Mouse (Mus musculus) cerebellum, adult 2 months (tissue): ENCODE data around the gene Kdm4b.

Experiments
- CTCF ChIP-seq: fragments of 200-500 bp; IDR thresholded peaks from 2 replicates; pipeline ENCODE4 v1.5.1; 2011; ENCODE audit warnings: low read depth, mild to moderate bottlenecking, control low read depth, low read length, moderate library complexity, borderline replicate concordance; ENCODE audit not compliant: insufficient read depth
- POLR2A ChIP-seq: fragments of 200-500 bp; IDR thresholded peaks from 2 replicates; pipeline ENCODE4 v1.6.1; 2011; ENCODE audit warnings: low read length, control low read depth, borderline replicate concordance; ENCODE audit not compliant: insufficient read depth

- TF ChIP-seq POLR2A = no peak
- TF ChIP-seq CTCF = no peak
Observed at GRCm38 (mm10) chr17:56287830-56288229, 38.0 kb upstream of the Kdm4b start.
